Mouse (Mus musculus) liver, embryonic 14.5 days (tissue): ENCODE results near the gene 0610012G03Rik. TPM values are rescaled to one million over a fixed set of nuclear protein-coding genes. Genes with fewer than 3 reads are reported as not detected.

Experiments used
- ATAC-seq: fragments of 200-750 bp; cut with Nextera tagmentation; 2 replicates; pipeline ENCODE4 v1.8.0; 2017; ENCODE audit warnings: moderate number of reproducible peaks, mild to moderate bottlenecking, moderate library complexity; ENCODE audit not compliant: insufficient read depth
- DNase-seq, 3 experiments: peaks; one replicate each; pipeline ENCODE4 v3.0.0-alpha.2; 2012 to 2013; ENCODE audit warnings: low read depth in 3 of 3, low spot score in 3 of 3
- H3K27ac ChIP-seq: fragments of 300-500 bp; sonication (generic); 2 replicates; pipeline ENCODE4 v1.5.1; 2014; ENCODE audit warnings: moderate library complexity, mild to moderate bottlenecking, control low read depth, inconsistent platforms
- H3K27me3 ChIP-seq: fragments of 300-500 bp; sonication (generic); 2 replicates; pipeline ENCODE4 v1.6.1; 2014; ENCODE audit warnings: mild to moderate bottlenecking, low read length, moderate library complexity; ENCODE audit not compliant: control insufficient read depth, insufficient read depth
- H3K36me3 ChIP-seq: fragments of 300-500 bp; sonication (generic); replicated peaks from 2 replicates; pipeline ENCODE4 v1.6.1; 2014; ENCODE audit warnings: low read depth; ENCODE audit not compliant: control insufficient read depth, insufficient read depth
- H3K4me1 ChIP-seq, 2 experiments: fragments of 200-500 bp in 1 of 2; fragments of 300-500 bp in 1 of 2; sonication (generic) in 1 of 2; replicated peaks; 2 replicates each; pipeline ENCODE4 v1.6.1; 2012 to 2014; ENCODE audit warnings: antibody characterized with exemption in 1 of 2, inconsistent platforms in 1 of 2, low read length in 1 of 2; ENCODE audit not compliant: control insufficient read depth in 2 of 2, insufficient read depth in 2 of 2
- H3K4me2 ChIP-seq: fragments of 300-500 bp; sonication (generic); 2 replicates; pipeline ENCODE4 v1.6.1; 2014; ENCODE audit warnings: low read depth, mild to moderate bottlenecking, control low read depth, moderate library complexity
- H3K4me3 ChIP-seq, 2 experiments: fragments of 200-500 bp in 1 of 2; fragments of 300-500 bp in 1 of 2; sonication (generic) in 1 of 2; 2 replicates each; pipeline ENCODE4 v1.5.1; 2012 to 2014; ENCODE audit warnings: low read depth in 2 of 2, low read length in 2 of 2, mild to moderate bottlenecking in 2 of 2, control low read depth in 1 of 2, inconsistent platforms in 1 of 2, moderate library complexity in 1 of 2; ENCODE audit not compliant: insufficient read depth in 1 of 2
- H3K9ac ChIP-seq: fragments of 300-500 bp; sonication (generic); replicated peaks from 2 replicates; pipeline ENCODE4 v1.6.1; 2014; ENCODE audit warnings: mild to moderate bottlenecking, control low read depth, moderate library complexity
- H3K9me3 ChIP-seq: fragments of 300-500 bp; sonication (generic); 2 replicates; pipeline ENCODE4 v1.6.1; 2016; ENCODE audit warnings: low read length, mixed read lengths; ENCODE audit not compliant: control insufficient read depth
- CTCF ChIP-seq: IDR thresholded peaks from 2 replicates; pipeline ENCODE4 v1.5.1; 2016; ENCODE audit warnings: antibody characterized with exemption, low read depth, control low read depth
- EP300 ChIP-seq: IDR thresholded peaks from 2 replicates; pipeline ENCODE4 v1.6.1; 2016; ENCODE audit warnings: antibody characterized with exemption, low read depth
- WGBS: fragments of 180-500 bp; shearing (Covaris S2); extraction: QIAGEN DNeasy Blood & Tissue Kit; methylation state at CpG from one replicate; pipeline ENCODE4 v1.1.7; 2014; ENCODE audit not compliant: insufficient replicate concordance; 5-methylcytosine and 5-hydroxymethylcytosine counted together
- microRNA-seq: library from miRNA; unstranded; fragments of <30 nt; microRNA quantifications from one replicate; pipeline ENCODE4, GENCODE M21; 2016
- polyA plus RNA-seq, 2 experiments: library from polyadenylated mRNA; depleted of rRNA in 1 of 2; stranded (reverse) in 1 of 2; unstranded in 1 of 2; fragments of >200 nt; fragmentation: Nextera tagmentation in 1 of 2; extraction: Ambion mirVana in 1 of 2; gene quantifications; 2 replicates each; pipeline versions ENCODE4 v1.2.1 to v1.2.3; 2012 to 2014

Gene 0610012G03Rik
- polyA plus RNA-seq, 2 experiments, result 21.5 to 42.3 TPM

- Histone ChIP-seq H3K27ac (no peak overlapping the region), H3K9ac (no peak overlapping the region), H3K4me3 (no peak overlapping the region), H3K36me3 (no peaks in the 10 kb centered on the region), H3K27me3 (no peaks in the 10 kb centered on the region; the same call in 1 of the 2 replicates), H3K4me1 (peaks cover 0 to 2% of the 10 kb centered on the region in 2 experiments; a peak in 2 of 4 replicates), H3K9me3 (no peaks in the 10 kb centered on the region), H3K4me2 (no peak overlapping the region)
- 68% methylated on average over 8 of the region's 8 CpGs for WGBS
- no peak for DNase-seq
- no peak for TF ChIP-seq EP300
- no peak for TF ChIP-seq CTCF
- ATAC-seq, result no peak
Observed at GRCm38 (mm10) chr16:31903239-31903638, 45.1 kb downstream of the 0610012G03Rik start.

- TF ChIP-seq CTCF, result no peak
- no peak overlapping the region for H3K4me2 ChIP-seq
- DNase-seq, result no peak
- H3K27ac ChIP-seq, result no peak overlapping the region
- H3K4me1 ChIP-seq, result peaks cover 0 to 2% of the 10 kb centered on the region in 2 experiments; a peak in 2 of 4 replicates
- ATAC-seq, result no peak
- H3K27me3 ChIP-seq, result no peaks in the 10 kb centered on the region; the same call in 1 of the 2 replicates
- H3K9ac ChIP-seq, result no peak overlapping the region
- 59% methylated on average over 1 of the region's 1 CpGs for WGBS
- H3K36me3 ChIP-seq, result no peaks in the 10 kb centered on the region
- no peak overlapping the region for H3K4me3 ChIP-seq
- no peaks in the 10 kb centered on the region for H3K9me3 ChIP-seq
Observed at GRCm38 (mm10) chr16:31901886-31902285, 46.4 kb downstream of the 0610012G03Rik start.

- Histone ChIP-seq H3K9ac (no peak overlapping the region), H3K9me3 (no peaks in the 10 kb centered on the region), H3K4me2 (no peak overlapping the region), H3K4me1 (no peaks in the 10 kb centered on the region), H3K27ac (no peak overlapping the region), H3K36me3 (no peaks in the 10 kb centered on the region), H3K4me3 (no peak overlapping the region), H3K27me3 (no peaks in the 10 kb centered on the region)
- DNase-seq (no peak), ATAC-seq (no peak)
- TF ChIP-seq CTCF (no peak), EP300 (no peak)
- WGBS, result 73% methylated on average over 18 of the region's 18 CpGs
Observed at GRCm38 (mm10) chr16:31898546-31899326, 49.6 kb downstream of the 0610012G03Rik start.

Small RNA genes within 50 kb of the gene (microRNA-seq; reads per million reads assigned to microRNA genes)
- gene Gm26269, result not detected

Other genes starting within 250 kb of the 0610012G03Rik start
- gene Meltf, start 69.7 kb downstream of the 0610012G03Rik start, polyA plus RNA-seq (2012; rRNA removed), result 0.03 and 0.05 TPM in 2 replicates
- gene Meltf, start 69.7 kb downstream of the 0610012G03Rik start, polyA plus RNA-seq (2014; fragmentation: Nextera tagmentation; extraction: Ambion mirVana), result 0.06 TPM in 1 of 2 replicates, not detected in the other
- gene Pigz, start 14.6 kb downstream of the 0610012G03Rik start, polyA plus RNA-seq (2012; rRNA removed), result 0.15 and 0.31 TPM in 2 replicates
- 0.28 and 0.34 TPM in 2 replicates for gene Pigz, start 14.6 kb downstream of the 0610012G03Rik start, polyA plus RNA-seq (2014; fragmentation: Nextera tagmentation; extraction: Ambion mirVana)
- gene Ncbp2, start within 50 bp of the 0610012G03Rik start, polyA plus RNA-seq (2012; rRNA removed), result 10.7 and 25.1 TPM in 2 replicates
- 29.0 and 31.5 TPM in 2 replicates for gene Ncbp2, start within 50 bp of the 0610012G03Rik start, polyA plus RNA-seq (2014; fragmentation: Nextera tagmentation; extraction: Ambion mirVana)
- gene Senp5, start 54.8 kb upstream of the 0610012G03Rik start, polyA plus RNA-seq (2012; rRNA removed), result 3.5 and 4.7 TPM in 2 replicates
- gene Senp5, start 54.8 kb upstream of the 0610012G03Rik start, polyA plus RNA-seq (2014; fragmentation: Nextera tagmentation; extraction: Ambion mirVana), result 2.9 and 3.4 TPM in 2 replicates
- 4.8 and 6.7 TPM in 2 replicates for gene Pak2, start 130.8 kb upstream of the 0610012G03Rik start, polyA plus RNA-seq (2012; rRNA removed)
- gene Pak2, start 130.8 kb upstream of the 0610012G03Rik start, polyA plus RNA-seq (2014; fragmentation: Nextera tagmentation; extraction: Ambion mirVana), result 9.1 and 9.5 TPM in 2 replicates
- 10.5 and 13.2 TPM in 2 replicates for gene Pigx, start 151.2 kb upstream of the 0610012G03Rik start, polyA plus RNA-seq (2012; rRNA removed)
- 25.5 and 28.8 TPM in 2 replicates for gene Pigx, start 151.2 kb upstream of the 0610012G03Rik start, polyA plus RNA-seq (2014; fragmentation: Nextera tagmentation; extraction: Ambion mirVana)
- 1.3 and 2.1 TPM in 2 replicates for gene Cep19, start 151.3 kb upstream of the 0610012G03Rik start, polyA plus RNA-seq (2012; rRNA removed)
- gene Cep19, start 151.3 kb upstream of the 0610012G03Rik start, polyA plus RNA-seq (2014; fragmentation: Nextera tagmentation; extraction: Ambion mirVana), result 4.0 and 4.3 TPM in 2 replicates
- gene Nrros, start 217.1 kb upstream of the 0610012G03Rik start, polyA plus RNA-seq (2012; rRNA removed), result 11.6 and 13.2 TPM in 2 replicates
- gene Nrros, start 217.1 kb upstream of the 0610012G03Rik start, polyA plus RNA-seq (2014; fragmentation: Nextera tagmentation; extraction: Ambion mirVana), result 18.8 and 18.9 TPM in 2 replicates
- gene Bex6, start 231.3 kb upstream of the 0610012G03Rik start, polyA plus RNA-seq (2012; rRNA removed), result 0.52 and 0.90 TPM in 2 replicates
- 0.70 and 0.71 TPM in 2 replicates for gene Bex6, start 231.3 kb upstream of the 0610012G03Rik start, polyA plus RNA-seq (2014; fragmentation: Nextera tagmentation; extraction: Ambion mirVana)